Mouse (Mus musculus): Measurements from ENCODE around the gene Map2k4. TPM values are rescaled to one million over a fixed set of nuclear protein-coding genes. Genes with fewer than 3 reads are reported as not detected.

Gene Map2k4
- 60.2 and 63.9 TPM in 2 replicates for polyA plus RNA-seq (2015; fragmentation: Nextera tagmentation; extraction: Ambion mirVana)

GRCm38 (mm10) chr11:65788154-65788553 lies at the start of gene Map2k4:
TSS of gene Map2k4 (minus strand) at chr11:65788297.
- Histone ChIP-seq H3K36me3 (ENCODE audit: insufficient read depth, low read length) (no peaks in the 10 kb centered on the region), H3K9me3 (ENCODE audit: low read length) (no peaks in the 10 kb centered on the region), H3K9ac (replicated peaks; ENCODE audit: low read length) (peak within 1 kb of the TSS; percentile 97), H3K27me3 (ENCODE audit: insufficient read depth, low read length) (no peaks in the 10 kb centered on the region), H3K4me1 (ENCODE audit: insufficient read depth, low read length) (peaks cover 14% of the 10 kb centered on the region), H3K4me2 (replicated peaks; ENCODE audit: low read depth, low read length) (peak within 1 kb of the TSS; percentile 67), H3K4me3 (ENCODE audit: low read length) (peak within 1 kb of the TSS; percentile 80), H3K27ac (ENCODE audit: low read length) (peak within 1 kb of the TSS; percentile 75)
- ATAC-seq (ENCODE audit: low FRiP score, low TSS enrichment): peak; percentile 100
- under 1% methylated on average over 35 of the region's 36 CpGs for WGBS

DNA sequence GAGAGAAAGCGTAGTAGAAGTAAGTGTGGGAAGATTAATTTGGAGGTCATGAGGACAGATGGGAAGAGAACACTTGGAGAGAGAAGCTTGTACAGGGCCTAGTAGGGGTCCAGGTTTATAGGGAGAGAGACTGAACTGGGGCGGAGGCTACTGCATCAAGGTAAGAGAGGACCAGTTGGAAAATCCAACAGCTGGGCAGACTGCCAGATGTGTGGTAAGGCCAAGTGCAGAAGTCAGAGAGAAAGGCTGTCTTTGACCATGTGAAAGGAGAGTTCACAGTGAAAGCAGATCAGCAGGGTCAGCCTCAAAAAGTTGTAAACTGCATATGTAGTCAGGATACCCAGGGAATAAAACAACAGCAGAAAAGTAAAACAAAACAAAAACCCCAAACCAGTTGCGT lies 36.5 kb upstream of the Map2k4 start:
- H3K4me2 ChIP-seq (replicated peaks; ENCODE audit: low read depth, low read length): no peak overlapping the region
- H3K4me1 ChIP-seq (ENCODE audit: insufficient read depth, low read length): no peaks in the 10 kb centered on the region
- WGBS: 70% methylated on average over 3 of the region's 3 CpGs
- H3K27me3 ChIP-seq (ENCODE audit: insufficient read depth, low read length): no peaks in the 10 kb centered on the region
- H3K4me3 ChIP-seq (ENCODE audit: low read length): no peak overlapping the region
- peaks cover 51% of the 10 kb centered on the region for H3K36me3 ChIP-seq (ENCODE audit: insufficient read depth, low read length)
- no peak overlapping the region for H3K9ac ChIP-seq (replicated peaks; ENCODE audit: low read length)
- no peak for ATAC-seq (ENCODE audit: low FRiP score, low TSS enrichment)
- H3K9me3 ChIP-seq (ENCODE audit: low read length): no peaks in the 10 kb centered on the region
- no peak overlapping the region for H3K27ac ChIP-seq (ENCODE audit: low read length)

- Histone ChIP-seq H3K4me1 (ENCODE audit: insufficient read depth, low read length) (no peaks in the 10 kb centered on the region), H3K9me3 (ENCODE audit: low read length) (no peaks in the 10 kb centered on the region), H3K27me3 (ENCODE audit: insufficient read depth, low read length) (no peaks in the 10 kb centered on the region), H3K27ac (ENCODE audit: low read length) (no peak overlapping the region), H3K9ac (replicated peaks; ENCODE audit: low read length) (no peak overlapping the region), H3K4me3 (ENCODE audit: low read length) (no peak overlapping the region), H3K4me2 (replicated peaks; ENCODE audit: low read depth, low read length) (no peak overlapping the region), H3K36me3 (ENCODE audit: insufficient read depth, low read length) (peaks cover 38% of the 10 kb centered on the region; the same call in 1 of the 2 replicates)
- peak; percentile 79; the same call in 1 of the 2 replicates for ATAC-seq (ENCODE audit: low FRiP score, low TSS enrichment)
- WGBS: 8% methylated on average over 7 of the region's 7 CpGs
Measured at GRCm38 (mm10) chr11:65820877-65821276, 32.8 kb upstream of the Map2k4 start.

- Histone ChIP-seq H3K27me3 (ENCODE audit: insufficient read depth, low read length) (no peaks in the 10 kb centered on the region), H3K36me3 (ENCODE audit: insufficient read depth, low read length) (peaks cover 42% of the 10 kb centered on the region; the same call in 1 of the 2 replicates), H3K4me2 (replicated peaks; ENCODE audit: low read depth, low read length) (no peak overlapping the region), H3K27ac (ENCODE audit: low read length) (no peak overlapping the region), H3K4me3 (ENCODE audit: low read length) (no peak overlapping the region), H3K9ac (replicated peaks; ENCODE audit: low read length) (no peak overlapping the region), H3K9me3 (ENCODE audit: low read length) (no peaks in the 10 kb centered on the region), H3K4me1 (ENCODE audit: insufficient read depth, low read length) (no peaks in the 10 kb centered on the region)
- 78% methylated on average over 5 of the region's 5 CpGs for WGBS
- ATAC-seq (ENCODE audit: low FRiP score, low TSS enrichment): peak; percentile 15; the same call in 1 of the 2 replicates
Measured at GRCm38 (mm10) chr11:65820280-65820679, 32.2 kb upstream of the Map2k4 start.

DNA sequence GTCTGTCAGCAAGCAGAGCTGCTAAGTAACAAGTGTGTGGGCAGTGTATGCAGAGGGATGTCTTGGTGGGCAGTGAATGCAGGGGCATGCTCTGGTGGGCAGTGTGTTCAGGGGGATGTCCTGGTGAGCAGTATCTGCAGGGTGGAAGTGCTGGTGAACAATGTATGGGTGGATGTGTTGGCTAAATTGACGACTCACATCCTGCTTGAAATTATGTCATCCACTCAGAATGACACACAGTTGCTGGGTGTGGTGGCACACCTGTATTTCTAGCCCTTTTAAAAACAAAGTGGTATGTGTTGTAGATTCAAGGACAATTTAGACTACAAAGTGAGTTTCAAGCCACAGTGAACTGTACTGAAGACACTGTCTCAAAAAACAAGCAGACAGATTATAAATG lies 30.1 kb upstream of the Map2k4 start:
- Histone ChIP-seq H3K9me3 (ENCODE audit: low read length) (no peaks in the 10 kb centered on the region), H3K36me3 (ENCODE audit: insufficient read depth, low read length) (peaks cover 44% of the 10 kb centered on the region; the same call in 1 of the 2 replicates), H3K4me1 (ENCODE audit: insufficient read depth, low read length) (no peaks in the 10 kb centered on the region), H3K4me3 (ENCODE audit: low read length) (no peak overlapping the region), H3K4me2 (replicated peaks; ENCODE audit: low read depth, low read length) (no peak overlapping the region), H3K27me3 (ENCODE audit: insufficient read depth, low read length) (no peaks in the 10 kb centered on the region), H3K27ac (ENCODE audit: low read length) (no peak overlapping the region), H3K9ac (replicated peaks; ENCODE audit: low read length) (no peak overlapping the region)
- ATAC-seq (ENCODE audit: low FRiP score, low TSS enrichment): no peak
- WGBS: 75% methylated on average over 1 of the region's 1 CpGs

DNA sequence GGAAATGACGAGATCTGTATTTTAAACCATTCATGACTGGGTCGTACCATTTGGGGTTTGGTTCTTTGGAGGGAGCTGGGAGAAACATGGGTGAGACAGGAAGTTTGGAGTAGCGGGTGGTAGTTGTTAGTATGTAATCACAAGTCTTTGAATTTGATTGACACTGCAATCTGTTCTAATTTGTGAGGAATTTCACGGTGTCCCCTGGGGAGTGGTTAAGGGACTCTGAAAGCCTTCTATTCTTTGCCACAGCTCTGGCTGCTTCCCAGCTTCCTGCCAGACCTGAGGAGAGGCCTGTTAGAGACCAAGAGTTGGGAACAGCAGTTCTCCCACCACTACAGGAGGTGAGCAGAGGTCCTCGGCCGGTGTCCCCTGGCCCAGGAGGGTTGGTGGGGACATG lies 28.1 kb upstream of the Map2k4 start:
- Histone ChIP-seq H3K36me3 (ENCODE audit: insufficient read depth, low read length) (peaks cover 26% of the 10 kb centered on the region; the same call in 1 of the 2 replicates), H3K4me1 (ENCODE audit: insufficient read depth, low read length) (no peaks in the 10 kb centered on the region), H3K27ac (ENCODE audit: low read length) (no peak overlapping the region), H3K27me3 (ENCODE audit: insufficient read depth, low read length) (no peaks in the 10 kb centered on the region), H3K9me3 (ENCODE audit: low read length) (no peaks in the 10 kb centered on the region), H3K9ac (replicated peaks; ENCODE audit: low read length) (no peak overlapping the region), H3K4me3 (ENCODE audit: low read length) (no peak overlapping the region), H3K4me2 (replicated peaks; ENCODE audit: low read depth, low read length) (no peak overlapping the region)
- no peak for ATAC-seq (ENCODE audit: low FRiP score, low TSS enrichment)
- WGBS: 72% methylated on average over 6 of the region's 6 CpGs

GRCm38 (mm10) chr11:65814381-65814780 lies 26.3 kb upstream of the Map2k4 start:
- no peak for ATAC-seq (ENCODE audit: low FRiP score, low TSS enrichment)
- Histone ChIP-seq H3K4me2 (replicated peaks; ENCODE audit: low read depth, low read length) (no peak overlapping the region), H3K4me1 (ENCODE audit: insufficient read depth, low read length) (no peaks in the 10 kb centered on the region), H3K9me3 (ENCODE audit: low read length) (no peaks in the 10 kb centered on the region), H3K9ac (replicated peaks; ENCODE audit: low read length) (no peak overlapping the region), H3K36me3 (ENCODE audit: insufficient read depth, low read length) (peaks cover 25% of the 10 kb centered on the region; the same call in 1 of the 2 replicates), H3K4me3 (ENCODE audit: low read length) (no peak overlapping the region), H3K27me3 (ENCODE audit: insufficient read depth, low read length) (no peaks in the 10 kb centered on the region), H3K27ac (ENCODE audit: low read length) (no peak overlapping the region)
- WGBS: 89% methylated on average over 9 of the region's 9 CpGs

- WGBS: 49% methylated on average over 5 of the region's 5 CpGs
- Histone ChIP-seq H3K27me3 (ENCODE audit: insufficient read depth, low read length) (no peaks in the 10 kb centered on the region), H3K27ac (ENCODE audit: low read length) (no peak overlapping the region), H3K36me3 (ENCODE audit: insufficient read depth, low read length) (peaks cover 20% of the 10 kb centered on the region; the same call in 1 of the 2 replicates), H3K9me3 (ENCODE audit: low read length) (no peaks in the 10 kb centered on the region), H3K4me2 (replicated peaks; ENCODE audit: low read depth, low read length) (no peak overlapping the region), H3K4me3 (ENCODE audit: low read length) (no peak overlapping the region), H3K4me1 (ENCODE audit: insufficient read depth, low read length) (peaks cover 8% of the 10 kb centered on the region), H3K9ac (replicated peaks; ENCODE audit: low read length) (no peak overlapping the region)
- no peak for ATAC-seq (ENCODE audit: low FRiP score, low TSS enrichment)
Measured at GRCm38 (mm10) chr11:65812088-65812487, 24.0 kb upstream of the Map2k4 start.

DNA sequence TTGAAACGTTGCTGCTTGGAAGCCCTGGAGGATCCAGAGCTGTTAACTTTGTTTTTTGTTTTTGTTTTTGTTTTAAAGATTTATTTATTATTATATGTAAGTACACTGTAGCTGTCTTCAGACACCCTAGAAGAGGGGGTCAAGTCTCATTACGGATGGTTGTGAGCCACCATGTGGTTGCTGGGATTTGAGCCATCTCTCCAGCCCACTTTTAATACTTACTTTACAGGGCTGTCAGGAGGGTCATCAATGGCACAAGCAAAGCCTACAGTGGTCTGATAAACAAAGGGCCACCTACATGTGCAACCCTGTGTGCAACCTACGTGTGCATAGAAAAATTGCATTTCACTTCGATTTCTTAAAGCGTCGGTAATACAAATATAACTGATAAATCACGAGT lies 19.5 kb upstream of the Map2k4 start:
- Histone ChIP-seq H3K36me3 (ENCODE audit: insufficient read depth, low read length) (no peaks in the 10 kb centered on the region), H3K4me2 (replicated peaks; ENCODE audit: low read depth, low read length) (peak overlapping the region; percentile 62), H3K4me1 (ENCODE audit: insufficient read depth, low read length) (peaks cover 8% of the 10 kb centered on the region), H3K9me3 (ENCODE audit: low read length) (no peaks in the 10 kb centered on the region), H3K4me3 (ENCODE audit: low read length) (peak overlapping the region; percentile 80), H3K27ac (ENCODE audit: low read length) (peak overlapping the region; percentile 95), H3K9ac (replicated peaks; ENCODE audit: low read length) (peak overlapping the region; percentile 82), H3K27me3 (ENCODE audit: insufficient read depth, low read length) (no peaks in the 10 kb centered on the region)
- 45% methylated on average over 7 of the region's 7 CpGs for whole genome bisulfite sequencing
- ATAC-seq (ENCODE audit: low FRiP score, low TSS enrichment): 0 out of 2 replicates have a peak, but pooled peaks have one; percentile 18

DNA sequence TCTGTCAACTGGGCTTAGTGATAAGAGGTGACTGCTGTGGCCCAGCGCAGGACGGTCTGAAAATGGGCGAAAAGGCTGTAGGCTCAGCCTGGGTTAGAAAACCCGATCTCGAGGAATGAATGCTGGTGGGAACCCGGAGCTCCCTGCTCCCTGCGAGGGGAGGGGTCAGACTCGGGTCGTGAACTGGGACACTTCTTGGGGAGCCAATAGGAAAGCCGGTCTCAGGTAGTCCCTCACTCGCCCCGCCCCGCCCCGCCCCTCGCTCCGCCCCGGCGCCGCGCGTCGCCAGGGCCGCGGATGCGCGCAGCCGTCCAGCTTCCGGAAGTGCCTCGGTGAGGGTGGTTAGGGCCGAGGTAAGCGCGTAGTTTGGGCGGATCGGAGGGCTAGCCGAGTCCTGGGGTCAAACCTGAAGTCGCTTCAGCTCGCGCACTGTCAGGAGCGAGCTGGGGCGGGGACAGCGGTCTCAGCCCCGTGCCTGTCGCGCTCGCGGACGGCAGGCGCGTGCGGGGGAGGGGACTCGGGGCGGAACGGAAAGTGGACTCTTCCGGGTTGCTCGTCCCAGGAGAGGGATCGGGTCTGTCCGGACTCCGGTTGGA lies 18.9 kb upstream of the Map2k4 start, which contains the start of gene Zkscan6:
Gene Zkscan6 (plus strand): TSS at position 267 of the 596 bp plus-strand sequence.
- Histone ChIP-seq H3K27ac (ENCODE audit: low read length) (peak within 1 kb of the TSS; percentile 95), H3K4me2 (replicated peaks; ENCODE audit: low read depth, low read length) (peak within 1 kb of the TSS; percentile 84), H3K27me3 (ENCODE audit: insufficient read depth, low read length) (no peaks in the 10 kb centered on the region), H3K36me3 (ENCODE audit: insufficient read depth, low read length) (no peaks in the 10 kb centered on the region), H3K9ac (replicated peaks; ENCODE audit: low read length) (peak within 1 kb of the TSS; percentile 82), H3K9me3 (ENCODE audit: low read length) (no peaks in the 10 kb centered on the region), H3K4me3 (ENCODE audit: low read length) (peak within 1 kb of the TSS; percentile 80), H3K4me1 (ENCODE audit: insufficient read depth, low read length) (peaks cover 8% of the 10 kb centered on the region)
- ATAC-seq (ENCODE audit: low FRiP score, low TSS enrichment): peak; percentile 98
- 1% methylated on average over 50 of the region's 58 CpGs for WGBS

All from kidney, embryonic 16.5 days (tissue).